Mouse (Mus musculus): ENCODE data around the gene Sumo2. TPM values are rescaled to one million over a fixed set of nuclear protein-coding genes. Genes with fewer than 3 reads are reported as not detected.
A peak's percentile ranks its signal among the peaks of the same experiment; 100 is the strongest.
"Not testable (repeated sequence)": the region's sequence is repeated elsewhere in the genome, so short reads cannot be mapped to it uniquely, and the experiment has no call there.

The Sumo2 gene
- polyA plus RNA-seq, 1 experiment: 105 TPM

DNA sequence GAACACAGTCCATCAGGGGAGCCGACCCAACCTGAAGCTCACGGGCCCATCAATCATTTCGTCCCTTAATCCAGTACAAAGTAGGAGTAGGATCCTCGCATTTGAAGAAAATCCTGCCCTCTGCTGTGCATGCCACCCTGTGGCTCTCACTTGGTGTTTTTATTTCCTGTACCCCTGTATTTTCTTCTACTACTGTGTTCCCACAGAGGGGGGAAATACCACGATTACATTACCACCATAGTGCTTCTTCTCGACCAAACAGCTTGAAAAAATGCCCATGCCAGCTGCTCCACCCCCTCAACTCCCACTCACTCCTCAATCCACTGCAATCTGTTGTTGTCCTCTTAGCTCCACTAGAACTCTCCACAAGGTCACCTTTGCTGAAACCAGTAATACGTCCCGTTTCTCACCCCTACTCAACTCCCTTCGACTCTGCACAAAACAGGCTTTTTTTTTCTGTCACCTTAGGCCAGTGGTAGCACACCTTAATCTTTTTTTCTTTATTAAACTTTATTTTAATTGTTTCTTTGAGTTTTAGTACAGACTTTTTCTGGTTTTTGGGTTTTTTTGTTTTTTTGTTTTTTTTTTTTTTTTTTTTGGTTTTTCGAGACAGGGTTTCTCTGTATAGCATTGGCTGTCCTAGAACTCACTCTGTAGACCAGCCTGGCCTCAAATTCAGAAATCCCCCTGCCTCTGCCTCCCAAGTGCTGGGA lies 936 bp upstream of the Sumo2 start:
- Histone ChIP-seq H3K4me1 (replicated peaks; ENCODE audit: control insufficient read depth, insufficient read depth, low read length) (peaks cover 7% of the 10 kb centered on the region), H3K36me3 (ENCODE audit: control insufficient read depth, insufficient read depth, low read length) (peaks cover 18% of the 10 kb centered on the region), H3K4me3 (ENCODE audit: control insufficient read depth, insufficient read depth, low read length) (no peak overlapping the region; the same call in 1 of the 2 replicates), H3K27me3 (ENCODE audit: control insufficient read depth, insufficient read depth, low read length) (no peaks in the 10 kb centered on the region), H3K27ac (ENCODE audit: control insufficient read depth, insufficient read depth, low read length) (peak overlapping the region; percentile 79)
- DNase-seq: peak; percentile 39
- TF ChIP-seq POLR2A (IDR thresholded peaks at IDR 0.05; ENCODE audit: control insufficient read depth, extremely low read depth, insufficient read depth, low read length, poor library complexity) (no peak), CTCF (IDR thresholded peaks at IDR 0.05; ENCODE audit: borderline replicate concordance, control insufficient read depth, extremely low read depth, insufficient read depth, low read length, poor library complexity) (no peak)
- 67% methylated on average over 10 of the region's 10 CpGs for WGBS

- H3K36me3 ChIP-seq (ENCODE audit: control insufficient read depth, insufficient read depth, low read length): peaks cover 30% of the 10 kb centered on the region
- peak overlapping the region; percentile 99 for H3K4me3 ChIP-seq (ENCODE audit: control insufficient read depth, insufficient read depth, low read length)
- H3K4me1 ChIP-seq (replicated peaks; ENCODE audit: control insufficient read depth, insufficient read depth, low read length): peaks cover 7% of the 10 kb centered on the region
- no peaks in the 10 kb centered on the region for H3K27me3 ChIP-seq (ENCODE audit: control insufficient read depth, insufficient read depth, low read length)
- under 1% methylated on average over 81 of the region's 84 CpGs for WGBS
- peak overlapping the region; percentile 81 for H3K27ac ChIP-seq (ENCODE audit: control insufficient read depth, insufficient read depth, low read length)
- TF ChIP-seq CTCF (IDR thresholded peaks at IDR 0.05; ENCODE audit: borderline replicate concordance, control insufficient read depth, extremely low read depth, insufficient read depth, low read length, poor library complexity) (no peak), POLR2A (IDR thresholded peaks at IDR 0.05; ENCODE audit: control insufficient read depth, extremely low read depth, insufficient read depth, low read length, poor library complexity) (no peak)
- DNase-seq: peak; percentile 67
These were observed 557 bp downstream of the Sumo2 start for GRCm38 (mm10) chr11:115535401-115536037.

DNA sequence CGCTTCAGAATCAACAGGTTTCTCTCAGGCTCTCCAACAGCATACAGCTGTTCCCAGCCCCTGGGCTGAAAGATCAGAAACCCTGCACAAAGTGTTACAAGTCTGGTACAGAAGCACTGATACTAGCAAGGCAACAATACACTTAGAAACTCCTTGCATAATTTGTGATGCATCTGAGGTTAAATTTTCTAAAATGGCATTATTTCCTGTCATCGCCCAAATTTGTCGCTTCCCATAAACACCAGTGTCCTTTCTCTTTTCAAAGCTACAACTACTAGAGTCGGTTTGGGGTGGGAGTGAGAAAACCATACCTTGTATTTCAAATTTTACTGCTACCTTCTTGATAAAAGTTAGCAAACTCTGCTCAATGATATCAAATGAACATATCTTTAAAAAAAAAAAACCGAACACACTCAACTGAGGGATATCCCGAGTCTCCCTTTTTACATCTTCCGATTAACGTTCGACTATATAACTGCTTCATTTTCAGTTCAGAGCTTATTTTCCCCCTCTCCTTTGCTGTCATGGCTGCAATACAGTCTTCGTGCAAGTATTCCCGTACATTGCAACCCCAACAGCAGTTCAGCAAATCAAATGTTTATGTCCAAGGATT lies 1.2 kb downstream of the Sumo2 start:
- Histone ChIP-seq H3K4me3 (ENCODE audit: control insufficient read depth, insufficient read depth, low read length) (peak overlapping the region; percentile 99), H3K36me3 (ENCODE audit: control insufficient read depth, insufficient read depth, low read length) (peaks cover 36% of the 10 kb centered on the region), H3K27ac (ENCODE audit: control insufficient read depth, insufficient read depth, low read length) (peak overlapping the region; percentile 81), H3K27me3 (ENCODE audit: control insufficient read depth, insufficient read depth, low read length) (no peaks in the 10 kb centered on the region), H3K4me1 (replicated peaks; ENCODE audit: control insufficient read depth, insufficient read depth, low read length) (peaks cover 7% of the 10 kb centered on the region)
- no peak for DNase-seq
- under 1% methylated on average over 11 of the region's 11 CpGs for WGBS
- TF ChIP-seq CTCF (IDR thresholded peaks at IDR 0.05; ENCODE audit: borderline replicate concordance, control insufficient read depth, extremely low read depth, insufficient read depth, low read length, poor library complexity) (no peak), POLR2A (IDR thresholded peaks at IDR 0.05; ENCODE audit: control insufficient read depth, extremely low read depth, insufficient read depth, low read length, poor library complexity) (no peak)

DNA sequence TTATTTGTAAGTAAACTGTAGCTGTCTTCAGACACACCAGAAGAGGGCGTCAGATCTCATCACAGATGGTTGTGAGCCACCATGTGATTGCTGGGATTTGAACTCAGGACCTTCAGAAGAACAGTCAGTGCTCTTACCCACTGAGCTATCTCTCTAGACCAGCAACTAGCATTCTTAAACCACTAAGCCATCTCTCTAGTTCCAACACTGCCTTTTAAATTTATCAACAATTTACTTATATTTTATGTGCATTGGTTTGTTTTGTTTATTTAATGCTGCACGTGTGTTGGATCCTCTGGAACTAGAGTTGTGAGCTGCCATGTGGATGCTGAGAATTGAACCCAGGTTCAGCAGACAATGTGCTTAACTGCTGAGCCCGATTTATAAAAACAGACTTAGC lies 9.6 kb downstream of the Sumo2 start:
- 96% methylated on average over 3 of the region's 3 CpGs for WGBS
- H3K27ac ChIP-seq (ENCODE audit: control insufficient read depth, insufficient read depth, low read length); H3K4me3 ChIP-seq (ENCODE audit: control insufficient read depth, insufficient read depth, low read length); DNase-seq; H3K27me3 ChIP-seq (ENCODE audit: control insufficient read depth, insufficient read depth, low read length); H3K4me1 ChIP-seq (replicated peaks; ENCODE audit: control insufficient read depth, insufficient read depth, low read length): not testable (repeated sequence)
- H3K36me3 ChIP-seq (ENCODE audit: control insufficient read depth, insufficient read depth, low read length): peaks cover 80% of the 10 kb centered on the region

- H3K4me3 ChIP-seq (ENCODE audit: control insufficient read depth, insufficient read depth, low read length): no peak overlapping the region
- no peaks in the 10 kb centered on the region for H3K27me3 ChIP-seq (ENCODE audit: control insufficient read depth, insufficient read depth, low read length)
- no peak for DNase-seq
- H3K27ac ChIP-seq (ENCODE audit: control insufficient read depth, insufficient read depth, low read length): no peak overlapping the region
- H3K36me3 ChIP-seq (ENCODE audit: control insufficient read depth, insufficient read depth, low read length): peaks cover 52% of the 10 kb centered on the region
- TF ChIP-seq CTCF (IDR thresholded peaks at IDR 0.05; ENCODE audit: borderline replicate concordance, control insufficient read depth, extremely low read depth, insufficient read depth, low read length, poor library complexity) (no peak), POLR2A (IDR thresholded peaks at IDR 0.05; ENCODE audit: control insufficient read depth, extremely low read depth, insufficient read depth, low read length, poor library complexity) (no peak)
- WGBS: 90% methylated on average over 2 of the region's 2 CpGs
- no peaks in the 10 kb centered on the region for H3K4me1 ChIP-seq (replicated peaks; ENCODE audit: control insufficient read depth, insufficient read depth, low read length)
These were observed 13.4 kb downstream of the Sumo2 start for GRCm38 (mm10) chr11:115522703-115523102.

DNA sequence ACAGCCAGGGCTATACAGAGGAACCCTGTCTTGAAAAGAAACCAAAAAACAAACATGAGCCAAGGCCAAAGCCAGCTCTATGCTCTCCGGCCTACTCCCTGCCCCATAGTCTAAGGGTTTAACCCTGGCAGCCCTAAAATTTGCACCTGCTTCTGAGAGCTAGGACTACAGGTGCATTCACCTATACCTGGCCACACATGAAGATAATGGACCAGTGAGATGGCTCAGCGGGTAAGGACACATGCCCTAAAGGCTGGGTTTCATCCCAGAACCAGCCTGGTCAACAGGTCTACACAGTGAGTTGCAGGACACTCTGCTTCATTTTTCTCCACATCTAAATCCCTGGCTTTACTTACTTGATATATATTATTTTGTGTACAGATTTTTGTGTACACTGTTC lies 13.8 kb downstream of the Sumo2 start:
- peaks cover 48% of the 10 kb centered on the region for H3K36me3 ChIP-seq (ENCODE audit: control insufficient read depth, insufficient read depth, low read length)
- 98% methylated on average over 2 of the region's 2 CpGs for WGBS
- no peak for TF ChIP-seq CTCF (IDR thresholded peaks at IDR 0.05; ENCODE audit: borderline replicate concordance, control insufficient read depth, extremely low read depth, insufficient read depth, low read length, poor library complexity)
- TF ChIP-seq POLR2A (IDR thresholded peaks at IDR 0.05; ENCODE audit: control insufficient read depth, extremely low read depth, insufficient read depth, low read length, poor library complexity): no peak
- no peak overlapping the region for H3K27ac ChIP-seq (ENCODE audit: control insufficient read depth, insufficient read depth, low read length)
- H3K4me1 ChIP-seq (replicated peaks; ENCODE audit: control insufficient read depth, insufficient read depth, low read length): no peaks in the 10 kb centered on the region
- H3K4me3 ChIP-seq (ENCODE audit: control insufficient read depth, insufficient read depth, low read length): no peak overlapping the region
- no peaks in the 10 kb centered on the region for H3K27me3 ChIP-seq (ENCODE audit: control insufficient read depth, insufficient read depth, low read length)
- no peak for DNase-seq

Data from thymus, adult 2 months (tissue).